Mouse (Mus musculus): ENCODE results near the gene Snd1.

- TF ChIP-seq HCFC1 (IDR thresholded peaks at IDR 0.05; ENCODE audit: borderline replicate concordance, insufficient read depth, low read length), result no peak
- TF ChIP-seq ZC3H11A (IDR thresholded peaks at IDR 0.05; ENCODE audit: borderline replicate concordance, low read depth, low read length), result no peak
These were observed 296.4 kb downstream of the Snd1 start for GRCm38 (mm10) chr6:28771331-28771730.
